Mouse (Mus musculus): ENCODE data around the gene Hcn1. TPM values are rescaled to one million over a fixed set of nuclear protein-coding genes. Genes with fewer than 3 reads are reported as not detected.

Hcn1 gene
- total and polyA plus RNA-seq, 2 experiments from 2014 or later, result 1.1 to 5.2 TPM

GRCm38 (mm10) chr13:118026510-118026909 is 424.4 kb downstream of the Hcn1 start:
- 92% methylated on average over 2 of the region's 2 CpGs for WGBS
- no peak for TF ChIP-seq CTCF (IDR thresholded peaks at IDR 0.05)
- Histone ChIP-seq H3K36me3 (ENCODE audit: insufficient read depth, low read length) (no peaks in the 10 kb centered on the region), H3K27me3 (ENCODE audit: insufficient read depth, low read length) (no peaks in the 10 kb centered on the region), H3K4me3 (ENCODE audit: low read depth, low read length) (no peak overlapping the region), H3K4me1 (ENCODE audit: insufficient read depth, low read length) (no peaks in the 10 kb centered on the region), H3K9me3 (ENCODE audit: low read length) (no peaks in the 10 kb centered on the region), H3K27ac (ENCODE audit: low read depth, low read length) (no peak overlapping the region), H3K9ac (replicated peaks; ENCODE audit: low read length, poor library complexity, severe bottlenecking) (no peak overlapping the region), H3K4me2 (ENCODE audit: low read depth, low read length, poor library complexity, severe bottlenecking) (no peak overlapping the region)
- DNase-seq (ENCODE audit: low spot score) (no peak), ATAC-seq (ENCODE audit: low FRiP score) (no peak)

- no peak overlapping the region for H3K4me2 ChIP-seq (ENCODE audit: low read depth, low read length, poor library complexity, severe bottlenecking)
- H3K9ac ChIP-seq (replicated peaks; ENCODE audit: low read length, poor library complexity, severe bottlenecking), result no peak overlapping the region
- WGBS, result 43% methylated on average over 3 of the region's 3 CpGs
These were observed 425.7 kb downstream of the Hcn1 start for GRCm38 (mm10) chr13:118027868-118028267.

GRCm38 (mm10) chr13:118028662-118029061 is 426.5 kb downstream of the Hcn1 start:
- DNase-seq (ENCODE audit: low spot score), result no peak

More at GRCm38 (mm10) chr13:118027868-118028267, 425.7 kb downstream of the Hcn1 start:
- Histone ChIP-seq H3K9me3 (ENCODE audit: low read length) (no peaks in the 10 kb centered on the region), H3K4me3 (ENCODE audit: low read depth, low read length) (no peak overlapping the region), H3K4me1 (ENCODE audit: insufficient read depth, low read length) (no peaks in the 10 kb centered on the region), H3K27me3 (ENCODE audit: insufficient read depth, low read length) (no peaks in the 10 kb centered on the region), H3K36me3 (ENCODE audit: insufficient read depth, low read length) (no peaks in the 10 kb centered on the region), H3K27ac (ENCODE audit: low read depth, low read length) (no peak overlapping the region)
- no peak for DNase-seq (ENCODE audit: low spot score)
- ATAC-seq (ENCODE audit: low FRiP score), result no peak
- TF ChIP-seq CTCF (IDR thresholded peaks at IDR 0.05), result no peak

GRCm38 (mm10) chr13:118029579-118029978 is 427.5 kb downstream of the Hcn1 start:
- no peak for DNase-seq (ENCODE audit: low spot score)
- 79% methylated on average over 3 of the region's 3 CpGs for WGBS
- ATAC-seq (ENCODE audit: low FRiP score), result no peak

More at GRCm38 (mm10) chr13:118028662-118029061, 426.5 kb downstream of the Hcn1 start:
- Histone ChIP-seq H3K9ac (replicated peaks; ENCODE audit: low read length, poor library complexity, severe bottlenecking) (no peak overlapping the region), H3K4me2 (ENCODE audit: low read depth, low read length, poor library complexity, severe bottlenecking) (no peak overlapping the region), H3K27me3 (ENCODE audit: insufficient read depth, low read length) (no peaks in the 10 kb centered on the region), H3K4me1 (ENCODE audit: insufficient read depth, low read length) (no peaks in the 10 kb centered on the region), H3K4me3 (ENCODE audit: low read depth, low read length) (no peak overlapping the region), H3K27ac (ENCODE audit: low read depth, low read length) (no peak overlapping the region), H3K9me3 (ENCODE audit: low read length) (no peaks in the 10 kb centered on the region), H3K36me3 (ENCODE audit: insufficient read depth, low read length) (no peaks in the 10 kb centered on the region)
- WGBS, result 75% methylated on average over 4 of the region's 4 CpGs
- no peak for ATAC-seq (ENCODE audit: low FRiP score)
- TF ChIP-seq CTCF (IDR thresholded peaks at IDR 0.05), result no peak

GRCm38 (mm10) chr13:118035598-118035997 is 433.5 kb downstream of the Hcn1 start:
- H3K4me3 ChIP-seq (ENCODE audit: low read depth, low read length), result no peak overlapping the region
- H3K4me2 ChIP-seq (ENCODE audit: low read depth, low read length, poor library complexity, severe bottlenecking), result no peak overlapping the region
- DNase-seq (ENCODE audit: low spot score), result no peak
- H3K4me1 ChIP-seq (ENCODE audit: insufficient read depth, low read length), result no peaks in the 10 kb centered on the region
- no peak for ATAC-seq (ENCODE audit: low FRiP score)
- TF ChIP-seq CTCF (IDR thresholded peaks at IDR 0.05), result no peak
- no peak overlapping the region for H3K27ac ChIP-seq (ENCODE audit: low read depth, low read length)
- H3K9ac ChIP-seq (replicated peaks; ENCODE audit: low read length, poor library complexity, severe bottlenecking), result no peak overlapping the region
- no peaks in the 10 kb centered on the region for H3K27me3 ChIP-seq (ENCODE audit: insufficient read depth, low read length)
- H3K9me3 ChIP-seq (ENCODE audit: low read length), result no peaks in the 10 kb centered on the region
- 79% methylated on average over 5 of the region's 5 CpGs for WGBS
- H3K36me3 ChIP-seq (ENCODE audit: insufficient read depth, low read length), result no peaks in the 10 kb centered on the region

More at GRCm38 (mm10) chr13:118029579-118029978, 427.5 kb downstream of the Hcn1 start:
- Histone ChIP-seq H3K4me3 (ENCODE audit: low read depth, low read length) (no peak overlapping the region), H3K27ac (ENCODE audit: low read depth, low read length) (no peak overlapping the region), H3K36me3 (ENCODE audit: insufficient read depth, low read length) (no peaks in the 10 kb centered on the region), H3K4me1 (ENCODE audit: insufficient read depth, low read length) (no peaks in the 10 kb centered on the region), H3K4me2 (ENCODE audit: low read depth, low read length, poor library complexity, severe bottlenecking) (no peak overlapping the region), H3K9ac (replicated peaks; ENCODE audit: low read length, poor library complexity, severe bottlenecking) (no peak overlapping the region), H3K9me3 (ENCODE audit: low read length) (no peaks in the 10 kb centered on the region), H3K27me3 (ENCODE audit: insufficient read depth, low read length) (no peaks in the 10 kb centered on the region)
- TF ChIP-seq CTCF (IDR thresholded peaks at IDR 0.05), result no peak

Measured in midbrain, postnatal 0 days (tissue).